Mouse (Mus musculus): ENCODE measurements around the gene Siglecg. TPM values are rescaled to one million over a fixed set of nuclear protein-coding genes. Genes with fewer than 3 reads are reported as not detected.

The Siglecg gene
- polyA plus RNA-seq, 1 experiment from 2014 or later: 0.37 TPM

- WGBS: 93% methylated on average over 11 of the region's 11 CpGs
- H3K4me2 ChIP-seq: no peak overlapping the region
- no peak for TF ChIP-seq CTCF (IDR thresholded peaks at IDR 0.05; ENCODE audit: low read depth)
- H3K36me3 ChIP-seq (ENCODE audit: insufficient read depth): peaks cover 51% of the 10 kb centered on the region
- no peak for ATAC-seq (ENCODE audit: insufficient read depth)
- H3K9me3 ChIP-seq (ENCODE audit: low read depth, low read length): no peaks in the 10 kb centered on the region
- DNase-seq: no peak
- no peaks in the 10 kb centered on the region for H3K4me1 ChIP-seq (ENCODE audit: insufficient read depth)
- no peaks in the 10 kb centered on the region for H3K27me3 ChIP-seq (ENCODE audit: insufficient read depth, low read length)
- no peak overlapping the region for H3K9ac ChIP-seq
- no peak overlapping the region for H3K27ac ChIP-seq (ENCODE audit: low read depth)
- no peak overlapping the region for H3K4me3 ChIP-seq (ENCODE audit: low read depth, low read length)
Observed at GRCm38 (mm10) chr7:43451726-43452125, 43.7 kb downstream of the Siglecg start.

- Histone ChIP-seq H3K4me1 (ENCODE audit: insufficient read depth) (no peaks in the 10 kb centered on the region), H3K9me3 (ENCODE audit: low read depth, low read length) (no peaks in the 10 kb centered on the region), H3K27ac (ENCODE audit: low read depth) (no peak overlapping the region), H3K36me3 (ENCODE audit: insufficient read depth) (peaks cover 58% of the 10 kb centered on the region), H3K9ac (no peak overlapping the region), H3K4me3 (ENCODE audit: low read depth, low read length) (no peak overlapping the region), H3K4me2 (no peak overlapping the region), H3K27me3 (ENCODE audit: insufficient read depth, low read length) (no peaks in the 10 kb centered on the region)
- peak; percentile 25; the same call in 1 of the 2 replicates for TF ChIP-seq CTCF (IDR thresholded peaks at IDR 0.05; ENCODE audit: low read depth)
- WGBS: 46% methylated on average over 4 of the region's 4 CpGs
- peak; percentile 30; the same call in 1 of the 2 replicates for ATAC-seq (ENCODE audit: insufficient read depth)
- peak; percentile 31 for DNase-seq
Observed at GRCm38 (mm10) chr7:43452609-43453008, 44.6 kb downstream of the Siglecg start.

- 83% methylated on average over 14 of the region's 14 CpGs for WGBS
- no peaks in the 10 kb centered on the region for H3K27me3 ChIP-seq (ENCODE audit: insufficient read depth, low read length)
- peaks cover 63% of the 10 kb centered on the region for H3K36me3 ChIP-seq (ENCODE audit: insufficient read depth)
- H3K4me3 ChIP-seq (ENCODE audit: low read depth, low read length): no peak overlapping the region
- no peaks in the 10 kb centered on the region for H3K4me1 ChIP-seq (ENCODE audit: insufficient read depth)
- TF ChIP-seq CTCF (IDR thresholded peaks at IDR 0.05; ENCODE audit: low read depth): no peak
- H3K27ac ChIP-seq (ENCODE audit: low read depth): no peak overlapping the region
- ATAC-seq (ENCODE audit: insufficient read depth): no peak
- H3K4me2 ChIP-seq: no peak overlapping the region
- DNase-seq: no peak
- no peaks in the 10 kb centered on the region for H3K9me3 ChIP-seq (ENCODE audit: low read depth, low read length)
- no peak overlapping the region for H3K9ac ChIP-seq
Observed at GRCm38 (mm10) chr7:43453599-43454355, 45.8 kb downstream of the Siglecg start.

DNA sequence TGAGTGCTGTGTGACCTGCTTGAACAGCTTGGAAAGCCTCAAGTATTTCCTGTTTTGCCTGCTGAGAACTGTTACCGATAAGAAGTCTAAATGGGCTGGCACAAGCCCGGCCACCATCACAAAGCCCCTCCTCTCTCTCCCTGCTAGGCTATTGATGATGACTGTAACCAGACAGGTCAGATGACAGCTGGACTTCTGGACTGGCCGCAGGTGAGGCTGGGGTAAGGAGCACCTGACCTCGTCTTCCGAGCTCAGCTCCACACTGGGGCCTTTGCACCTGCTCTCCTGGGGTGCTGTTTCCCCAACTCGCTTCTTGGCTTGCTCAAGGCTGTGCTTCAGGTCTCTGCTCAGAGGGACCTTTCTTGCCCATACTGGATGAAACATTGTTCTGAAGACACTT lies 46.4 kb downstream of the Siglecg start:
- H3K9me3 ChIP-seq (ENCODE audit: low read depth, low read length): no peaks in the 10 kb centered on the region
- H3K27ac ChIP-seq (ENCODE audit: low read depth): no peak overlapping the region
- H3K36me3 ChIP-seq (ENCODE audit: insufficient read depth): peaks cover 63% of the 10 kb centered on the region
- no peak for TF ChIP-seq CTCF (IDR thresholded peaks at IDR 0.05; ENCODE audit: low read depth)
- no peaks in the 10 kb centered on the region for H3K4me1 ChIP-seq (ENCODE audit: insufficient read depth)
- no peak overlapping the region for H3K4me2 ChIP-seq
- H3K27me3 ChIP-seq (ENCODE audit: insufficient read depth, low read length): no peaks in the 10 kb centered on the region
- no peak overlapping the region for H3K4me3 ChIP-seq (ENCODE audit: low read depth, low read length)
- H3K9ac ChIP-seq: no peak overlapping the region
- ATAC-seq (ENCODE audit: insufficient read depth) (no peak), DNase-seq (no peak)
- WGBS: 67% methylated on average over 6 of the region's 6 CpGs

- Histone ChIP-seq H3K36me3 (ENCODE audit: insufficient read depth) (peaks cover 2% of the 10 kb centered on the region; the same call in 1 of the 2 replicates), H3K27ac (ENCODE audit: low read depth) (no peak within 1 kb of the TSS)
- 60% methylated on average over 4 of the region's 4 CpGs for WGBS
Observed at GRCm38 (mm10) chr7:43462851-43463250, 54.8 kb downstream of the Siglecg start, which contains the start of gene Vsig10l. Vsig10l (plus strand) TSS chr7:43463151.

GRCm38 (mm10) chr7:43463976-43464375 lies 56.0 kb downstream of the Siglecg start:
- 0 out of 2 replicates have a peak, but pooled peaks cover 8% of the 10 kb centered on the region for H3K27me3 ChIP-seq (ENCODE audit: insufficient read depth, low read length)
- no peak for TF ChIP-seq CTCF (IDR thresholded peaks at IDR 0.05; ENCODE audit: low read depth)
- no peaks in the 10 kb centered on the region for H3K9me3 ChIP-seq (ENCODE audit: low read depth, low read length)
- no peak overlapping the region for H3K4me3 ChIP-seq (ENCODE audit: low read depth, low read length)
- H3K4me1 ChIP-seq (ENCODE audit: insufficient read depth): no peaks in the 10 kb centered on the region
- no peak for DNase-seq
- H3K36me3 ChIP-seq (ENCODE audit: insufficient read depth): no peaks in the 10 kb centered on the region
- 74% methylated on average over 7 of the region's 7 CpGs for WGBS
- H3K9ac ChIP-seq: no peak overlapping the region
- no peak overlapping the region for H3K4me2 ChIP-seq
- H3K27ac ChIP-seq (ENCODE audit: low read depth): no peak overlapping the region
- no peak for ATAC-seq (ENCODE audit: insufficient read depth)

More at GRCm38 (mm10) chr7:43462851-43463250, 54.8 kb downstream of the Siglecg start, which contains the start of gene Vsig10l:
- no peak within 1 kb of the TSS for H3K4me3 ChIP-seq (ENCODE audit: low read depth, low read length)
- TF ChIP-seq CTCF (IDR thresholded peaks at IDR 0.05; ENCODE audit: low read depth): no peak
- H3K4me2 ChIP-seq: no peak within 1 kb of the TSS
- no peak within 1 kb of the TSS for H3K9ac ChIP-seq
- ATAC-seq (ENCODE audit: insufficient read depth) (no peak), DNase-seq (no peak)
- no peaks in the 10 kb centered on the region for H3K9me3 ChIP-seq (ENCODE audit: low read depth, low read length)
- H3K27me3 ChIP-seq (ENCODE audit: insufficient read depth, low read length): 0 out of 2 replicates have a peak, but pooled peaks cover 8% of the 10 kb centered on the region
- H3K4me1 ChIP-seq (ENCODE audit: insufficient read depth): no peaks in the 10 kb centered on the region

DNA sequence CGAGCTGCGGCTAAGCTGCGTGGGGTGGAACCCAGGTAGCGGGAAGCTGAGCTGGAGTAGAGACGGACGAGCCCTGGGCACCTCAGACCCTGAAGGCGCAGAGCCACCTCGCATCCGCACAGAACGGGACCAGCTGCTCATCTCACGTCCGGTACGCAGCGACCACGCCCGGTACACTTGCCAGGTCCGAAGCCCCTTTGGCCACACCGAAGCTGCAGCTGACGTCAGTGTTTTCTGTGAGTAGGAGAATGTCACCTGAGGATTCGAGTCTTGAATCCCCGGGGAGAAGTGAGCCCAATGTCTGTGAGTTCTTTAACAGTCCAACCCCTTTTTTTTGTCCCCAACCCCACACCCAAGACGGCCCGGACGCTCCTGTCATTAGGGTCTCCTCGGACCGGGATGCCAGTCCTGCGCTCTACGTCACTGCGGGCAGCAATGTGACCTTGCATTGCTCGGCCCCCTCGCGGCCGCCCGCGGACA lies 56.9 kb downstream of the Siglecg start:
- DNase-seq: peak; percentile 71
- Histone ChIP-seq H3K4me2 (peak overlapping the region; percentile 71), H3K9ac (peak overlapping the region; percentile 38), H3K9me3 (ENCODE audit: low read depth, low read length) (no peaks in the 10 kb centered on the region), H3K4me1 (ENCODE audit: insufficient read depth) (no peaks in the 10 kb centered on the region), H3K4me3 (ENCODE audit: low read depth, low read length) (peak overlapping the region; percentile 43), H3K27me3 (ENCODE audit: insufficient read depth, low read length) (0 out of 2 replicates have a peak, but pooled peaks cover 8% of the 10 kb centered on the region), H3K27ac (ENCODE audit: low read depth) (no peak overlapping the region), H3K36me3 (ENCODE audit: insufficient read depth) (no peaks in the 10 kb centered on the region)
- peak; percentile 6; the same call in 1 of the 2 replicates for ATAC-seq (ENCODE audit: insufficient read depth)
- whole genome bisulfite sequencing: 7% methylated on average over 35 of the region's 35 CpGs
- peak; percentile 49 for TF ChIP-seq CTCF (IDR thresholded peaks at IDR 0.05; ENCODE audit: low read depth)
